Mouse (Mus musculus): Measurements from ENCODE around the gene Gorasp2. TPM values are rescaled to one million over a fixed set of nuclear protein-coding genes. Genes with fewer than 3 reads are reported as not detected.

Gorasp2 gene
- total RNA-seq, 1 experiment from 2014 or later, result 102 TPM

GRCm38 (mm10) chr2:70661715-70662495 is 529 bp downstream of the Gorasp2 start, which contains the start of gene Gm26558:
TSS of gene Gm26558 (minus strand) at chr2:70662108.
- no peak for DNase-seq

GRCm38 (mm10) chr2:70663764-70664163 is 2.4 kb downstream of the Gorasp2 start:
- no peak for DNase-seq

GRCm38 (mm10) chr2:70667016-70667415 is 5.6 kb downstream of the Gorasp2 start:
- DNase-seq, result no peak

- no peak for DNase-seq
These were observed 7.9 kb downstream of the Gorasp2 start for GRCm38 (mm10) chr2:70669241-70669640.

GRCm38 (mm10) chr2:70669896-70670295 is 8.5 kb downstream of the Gorasp2 start:
- no peak for DNase-seq

- no peak for DNase-seq
These were observed 11.1 kb downstream of the Gorasp2 start for GRCm38 (mm10) chr2:70672476-70672875.

GRCm38 (mm10) chr2:70673445-70674126 is 12.2 kb downstream of the Gorasp2 start:
- DNase-seq, result no peak

GRCm38 (mm10) chr2:70682324-70682723 is 20.9 kb downstream of the Gorasp2 start:
- no peak for DNase-seq

- no peak for DNase-seq
These were observed 27.2 kb downstream of the Gorasp2 start for GRCm38 (mm10) chr2:70688454-70689078.

- no peak for DNase-seq
These were observed 28.8 kb downstream of the Gorasp2 start for GRCm38 (mm10) chr2:70690195-70690594.

GRCm38 (mm10) chr2:70695712-70696111 is 34.3 kb downstream of the Gorasp2 start:
- DNase-seq, result no peak

- no peak for DNase-seq
These were observed 39.5 kb downstream of the Gorasp2 start for GRCm38 (mm10) chr2:70700851-70701250.

- DNase-seq, result no peak
These were observed 40.2 kb downstream of the Gorasp2 start for GRCm38 (mm10) chr2:70701571-70701970.

- no peak for DNase-seq
These were observed 41.0 kb downstream of the Gorasp2 start for GRCm38 (mm10) chr2:70702403-70702802.

GRCm38 (mm10) chr2:70708986-70709730 is 47.8 kb downstream of the Gorasp2 start:
- no peak for DNase-seq

- DNase-seq, result no peak
These were observed 48.9 kb downstream of the Gorasp2 start for GRCm38 (mm10) chr2:70710236-70710635.

- no peak for DNase-seq
These were observed 49.5 kb downstream of the Gorasp2 start for GRCm38 (mm10) chr2:70710878-70711277.

GRCm38 (mm10) chr2:70723610-70724243 is 62.4 kb downstream of the Gorasp2 start:
- no peak for DNase-seq

GRCm38 (mm10) chr2:70727089-70727488 is 65.7 kb downstream of the Gorasp2 start:
- no peak for DNase-seq

GRCm38 (mm10) chr2:70735534-70735933 is 74.2 kb downstream of the Gorasp2 start:
- no peak for DNase-seq

GRCm38 (mm10) chr2:70736008-70736407 is 74.6 kb downstream of the Gorasp2 start:
- no peak for DNase-seq

- DNase-seq, result no peak
These were observed 80.5 kb downstream of the Gorasp2 start for GRCm38 (mm10) chr2:70741901-70742300.

All from adrenal gland, postnatal 25 days (tissue).